Mouse (Mus musculus) layer of hippocampus, adult 6 months (tissue): ENCODE measurements around the gene Ccdc77. TPM values are rescaled to one million over a fixed set of nuclear protein-coding genes. Genes with fewer than 3 reads are reported as not detected.

Source experiments
- long read RNA-seq, 2 experiments: library from polyadenylated mRNA; unstranded; transcript quantifications; one replicate each; pipeline ENCODE4 v2.0.0; 2019 to 2020
- polyA plus RNA-seq: library from polyadenylated mRNA; unstranded; fragments of <200 nt; fragmentation: Nextera tagmentation; gene quantifications from 2 replicates; pipeline ENCODE4 v1.2.3, GENCODE M21; 2021

Ccdc77 gene
- polyA plus RNA-seq = 3.4 TPM in 2 replicates
- long read RNA-seq, experiment 1, partial matches to known transcripts = 0 of 7 reads
- long read RNA-seq, experiment 1, other reads (novel, unspliced or antisense) = 6 of 7 reads
- long read RNA-seq, experiment 2, transcript Ccdc77-202 (12 exons, 1,887 nt) = major isoform, 6 of 24 reads
- long read RNA-seq, experiment 2, partial matches to known transcripts = 0 of 24 reads
- long read RNA-seq, experiment 2, other reads (novel, unspliced or antisense) = 18 of 24 reads

GRCm38 (mm10) chr6:120363688-120364522, at the start of gene Ccdc77, which contains the start of gene Kdm5a:
Gene Ccdc77, minus strand, starts transcription at chr6:120364374.
Gene Kdm5a, plus strand, starts transcription at chr6:120364124.

DNA sequence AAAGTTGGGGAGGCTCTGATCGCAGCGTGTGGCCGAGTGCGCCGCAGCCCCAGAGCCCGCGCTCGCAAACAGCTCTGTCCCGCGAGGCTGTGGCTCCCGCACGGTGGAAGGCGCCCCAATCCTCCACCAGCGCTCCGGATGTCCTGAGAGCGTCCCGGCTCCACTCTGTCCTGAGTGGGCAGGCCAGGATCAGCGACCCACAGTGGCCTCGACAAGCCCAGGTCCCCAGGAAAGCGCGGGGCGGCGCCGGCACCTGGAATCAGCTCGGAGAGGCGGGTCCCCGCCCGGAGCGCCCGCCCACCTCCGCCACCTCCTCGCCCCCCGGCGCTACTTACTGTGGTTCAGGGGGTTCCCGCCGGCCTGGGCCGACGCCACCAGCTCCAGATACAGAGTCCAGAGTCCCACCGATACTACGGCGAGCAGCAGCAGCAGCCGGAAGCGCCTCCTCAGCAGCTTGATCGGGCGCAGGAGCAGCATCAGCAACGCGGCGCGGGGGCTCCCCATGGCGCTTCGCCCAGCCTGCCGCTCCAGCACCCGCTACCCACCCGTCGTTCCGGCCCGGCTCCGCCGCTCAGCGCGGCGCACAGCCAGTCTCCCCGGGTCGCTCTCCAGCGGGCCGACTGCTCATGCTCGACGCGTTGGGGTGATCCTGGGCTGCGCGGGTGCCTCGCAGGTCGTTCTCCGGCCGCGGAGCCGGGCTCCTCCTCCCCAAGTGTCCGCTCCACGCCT, 70.0 kb downstream of the Ccdc77 start, which contains the start of the genes D330020A13Rik and B4galnt3:
D330020A13Rik (plus strand) TSS at position 309 of the 729 bp plus-strand sequence.
B4galnt3 (minus strand) TSS at position 504 of the 729 bp plus-strand sequence.

Other genes with a start within 250 kb of the Ccdc77 start
- 0.24 TPM in 1 of 2 replicates, not detected in the other for gene D330020A13Rik, start 70.0 kb downstream of the Ccdc77 start, polyA plus RNA-seq
- 0.31 and 0.39 TPM in 2 replicates for gene B4galnt3, start 69.8 kb downstream of the Ccdc77 start, polyA plus RNA-seq
- 15.0 and 16.1 TPM in 2 replicates for gene Kdm5a, start 250 bp downstream of the Ccdc77 start, polyA plus RNA-seq
- gene Il17ra, start 98.9 kb upstream of the Ccdc77 start, polyA plus RNA-seq = 5.0 and 6.0 TPM in 2 replicates
- gene Tmem121b, start 129.4 kb upstream of the Ccdc77 start, polyA plus RNA-seq = 2.6 and 3.3 TPM in 2 replicates
- 6.6 and 7.0 TPM in 2 replicates for gene Hdhd5, start 166.9 kb upstream of the Ccdc77 start, polyA plus RNA-seq